Mouse (Mus musculus) stomach, postnatal 0 days (tissue): ENCODE results near the gene Tsnaxip1.

Experiments
- CTCF ChIP-seq: IDR thresholded peaks from 2 replicates; pipeline ENCODE4 v1.5.1; 2016; ENCODE audit warnings: antibody characterized with exemption, low read depth, mild to moderate bottlenecking, moderate library complexity
- EP300 ChIP-seq: optimal IDR thresholded peaks from 2 replicates; pipeline ENCODE3; 2016; ENCODE audit warnings: antibody characterized with exemption

DNA sequence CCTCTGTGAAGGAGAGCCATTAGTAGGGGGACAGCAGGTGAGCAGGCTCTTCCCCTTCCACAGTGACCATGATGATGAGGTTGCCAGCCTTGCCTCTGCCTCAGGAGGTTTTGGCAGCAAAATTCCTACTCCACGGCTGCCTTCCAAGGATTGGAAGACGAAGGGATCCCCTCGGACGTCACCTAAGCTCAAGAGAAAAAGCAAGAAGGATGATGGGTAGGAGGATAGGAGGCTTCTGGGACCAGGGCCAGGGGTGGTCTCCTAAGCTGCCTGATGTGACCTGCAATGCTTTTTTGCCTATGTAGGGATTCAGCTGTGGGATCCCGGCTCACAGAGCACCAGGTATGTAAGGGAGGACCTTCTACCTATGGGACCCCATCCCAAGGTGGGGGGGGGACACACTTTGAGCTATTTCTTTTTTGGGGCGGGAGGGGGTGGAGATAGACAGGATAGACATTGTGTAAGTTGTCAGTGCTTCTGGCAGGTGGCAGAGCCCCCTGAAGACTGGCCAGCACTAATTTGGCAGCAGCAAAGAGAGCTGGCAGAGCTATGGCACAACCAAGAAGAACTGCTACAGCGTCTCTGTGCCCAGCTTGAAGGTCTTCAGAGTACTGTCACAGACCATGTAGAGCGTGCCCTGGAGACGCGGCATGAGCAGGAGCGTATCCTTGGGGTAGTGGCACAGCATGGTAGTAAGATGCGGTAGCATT is 62.4 kb downstream of the Tsnaxip1 start:
- no peak for TF ChIP-seq CTCF
- TF ChIP-seq EP300: no peak
